Mouse (Mus musculus) megakaryocyte, embryonic 14.5 days (primary cell): Measurements from ENCODE around the gene Hnrnpul1.

Experiments
- FLI1 ChIP-seq: IDR thresholded peaks from 2 replicates; pipeline ENCODE4 v1.6.1; 2012; ENCODE audit warnings: low read length, inconsistent platforms, mixed read lengths
- GATA1 ChIP-seq: IDR thresholded peaks from 3 replicates; pipeline ENCODE4 v1.6.1; 2012; ENCODE audit warnings: mixed read lengths, low read length, inconsistent platforms, borderline replicate concordance

DNA sequence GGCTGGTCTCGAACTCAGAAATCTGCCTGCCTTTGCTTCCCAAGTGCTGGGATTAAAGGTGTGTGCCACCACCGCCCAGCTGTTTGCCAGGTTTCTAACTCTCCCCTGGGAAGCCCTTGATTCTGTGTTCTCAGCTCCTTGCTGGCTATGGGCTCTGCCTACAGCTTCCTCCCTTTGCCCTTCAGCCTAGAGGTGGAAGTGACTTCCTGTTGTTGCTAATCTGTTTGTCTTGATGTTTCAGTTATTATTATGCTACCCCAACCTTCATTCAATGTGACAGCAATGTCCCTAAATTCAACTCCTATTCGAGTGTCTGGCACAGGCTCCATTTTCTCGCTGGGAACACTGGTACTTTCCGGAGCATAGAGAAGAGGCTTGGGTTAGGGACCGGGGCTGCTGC, 11.6 kb upstream of the Hnrnpul1 start:
- TF ChIP-seq GATA1 (no peak), FLI1 (no peak)
